Mouse (Mus musculus) lung, postnatal 4 days (tissue): ENCODE data around the gene Alg12.
"Not testable (repeated sequence)": the region's sequence is repeated elsewhere in the genome, so short reads cannot be mapped to it uniquely, and the experiment has no call there.

Experiments
- DNase-seq, 2 experiments: peaks; one replicate each; pipeline ENCODE4 v3.0.0; 2021

Gene Alg12

DNA sequence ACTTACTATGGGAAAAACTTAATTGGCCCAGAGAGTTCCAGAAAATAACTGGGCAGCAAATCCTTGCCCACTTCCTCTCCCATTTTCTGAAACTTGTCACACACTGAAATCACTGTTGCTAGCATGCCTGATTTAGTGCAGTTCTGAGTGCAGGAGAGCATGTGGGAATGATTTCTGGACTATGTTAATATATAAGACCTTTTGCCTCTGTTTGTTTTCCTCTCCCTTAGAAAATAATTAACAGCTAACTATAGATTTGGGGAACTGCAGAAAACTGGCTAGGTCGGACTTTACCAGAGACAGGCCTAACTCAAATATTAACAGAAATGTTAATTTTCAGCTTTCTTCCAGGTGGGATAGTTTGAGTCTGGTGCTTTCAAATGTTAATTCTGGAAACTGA lies 50.6 kb downstream of the Alg12 start:
- DNase-seq: no peak

DNA sequence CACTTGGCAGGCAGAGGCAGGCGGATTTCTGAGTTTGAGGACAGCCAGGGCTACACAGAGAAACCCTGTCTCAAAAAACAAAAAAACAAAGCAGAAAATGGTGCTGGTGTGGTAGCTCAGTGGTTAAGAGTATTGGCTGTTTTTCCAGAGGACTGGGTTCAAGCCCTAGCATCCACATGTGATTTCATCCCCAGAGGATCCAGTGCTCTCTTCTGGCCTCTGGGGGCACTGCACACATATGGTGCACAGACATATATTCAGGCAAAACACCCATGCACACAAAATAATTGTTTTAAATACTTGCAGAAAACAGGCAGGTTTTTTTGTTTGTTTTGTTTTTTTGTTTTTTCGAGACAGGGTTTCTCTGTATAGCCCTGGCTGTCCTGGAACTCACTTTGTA lies 53.0 kb downstream of the Alg12 start:
- not testable (repeated sequence) for DNase-seq

DNA sequence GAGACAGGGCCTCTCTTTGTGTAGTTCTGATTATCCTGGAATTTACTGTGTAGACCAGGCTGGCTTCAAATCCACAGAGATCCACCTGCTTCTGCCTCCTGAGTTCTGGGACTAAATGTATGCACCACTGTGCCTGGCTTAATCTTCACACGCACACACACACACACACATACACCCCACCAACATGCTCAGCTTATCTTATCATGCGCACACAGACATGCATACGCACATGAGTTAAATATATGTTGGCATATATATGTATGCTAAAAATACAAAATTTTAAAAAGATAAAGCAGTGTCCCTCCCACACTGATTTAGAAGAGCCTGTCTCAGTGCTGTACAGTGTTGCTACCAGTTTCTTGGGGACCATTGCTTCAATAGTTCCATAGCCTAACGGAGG lies 57.6 kb downstream of the Alg12 start:
- no peak for DNase-seq

DNA sequence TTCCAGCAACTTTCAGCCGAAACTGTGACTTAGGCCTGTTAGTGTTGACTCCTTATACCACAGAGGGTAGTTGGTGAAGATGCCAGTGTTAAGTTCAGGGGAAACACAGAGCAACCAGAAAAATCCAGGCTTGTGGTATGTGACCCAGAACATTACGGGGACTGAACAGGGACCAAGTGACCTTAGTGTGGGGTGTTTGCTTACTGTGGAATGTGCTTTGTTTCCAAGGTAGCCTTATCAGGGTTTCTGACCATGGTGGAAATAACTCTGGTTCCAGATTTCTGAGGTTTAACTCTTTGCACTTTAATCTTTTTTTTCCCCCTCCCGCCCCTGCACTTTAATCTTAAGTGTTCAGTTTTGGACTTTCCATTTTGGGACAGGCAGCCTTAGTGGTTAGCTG lies 61.1 kb downstream of the Alg12 start:
- DNase-seq: no peak

DNA sequence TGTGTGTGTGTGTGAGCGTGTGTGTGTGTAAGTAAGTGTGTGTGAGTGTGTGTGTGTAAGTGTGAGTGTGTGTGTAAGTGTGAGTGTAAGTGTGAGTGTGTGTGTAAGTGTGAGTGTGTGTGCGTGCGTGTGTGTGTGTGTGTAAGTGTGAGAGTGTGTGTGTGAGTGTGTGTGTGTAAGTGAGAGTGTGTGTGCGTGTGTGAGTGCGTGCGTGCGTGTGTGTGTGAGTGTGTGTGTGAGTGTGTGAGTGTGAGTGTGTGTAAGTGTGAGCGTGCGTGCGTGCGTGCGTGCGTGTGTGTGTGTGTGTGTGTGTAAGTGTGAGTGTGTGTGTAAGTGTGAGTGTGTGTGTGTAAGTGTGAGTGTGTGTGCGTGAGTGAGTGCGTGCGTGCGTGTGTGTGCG lies 63.4 kb downstream of the Alg12 start:
- DNase-seq: no peak
